In genomic region chr3:51778738-51779592, GRCm38 (mm10) we compare ENCODE assay signal across 8 mouse cellular contexts.
DNase-seq lines count a peak whose midpoint lies in the region; ATAC-seq and TF ChIP-seq lines count a peak whose summit lies in the region.
"Had no signal": no experiment of that assay in that cellular context is flagged by ENCODE, and none has a peak within 500 bp of the region (broad histone marks: within the 10 kb centered on the region; RNA-seq: fewer than 3 reads in every experiment).

No protein-coding gene starts in this region.

- no peak overlapping the region for H3K4me2 ChIP-seq in forebrain, embryonic 16.5 days (ENCODE audit: low read length)
- H3K4me2 ChIP-seq in intestine, embryonic 14.5 days (ENCODE audit: low read length): 0 out of 2 replicates have a peak overlapping the region, but pooled peaks have one; percentile 13
- peak overlapping the region; percentile 0; the same call in 1 of the 2 replicates for H3K4me2 ChIP-seq in midbrain, embryonic 14.5 days (ENCODE audit: low read length)
- H3K4me2 ChIP-seq: liver, embryonic 15.5 days had no signal

- peak overlapping the region; percentile 7; the same call in 1 of the 2 replicates for H3K9ac ChIP-seq in forebrain, embryonic 16.5 days (replicated peaks; ENCODE audit: low read depth, low read length)
- no peak overlapping the region for H3K9ac ChIP-seq in intestine, embryonic 14.5 days (ENCODE audit: low read length)
- H3K9ac ChIP-seq in midbrain, embryonic 14.5 days (replicated peaks; ENCODE audit: low read length): peak overlapping the region; percentile 32
- H3K9ac ChIP-seq: liver, embryonic 15.5 days had no signal

- H3K36me3 ChIP-seq in forebrain, embryonic 16.5 days (ENCODE audit: control insufficient read depth, insufficient read depth): no peaks in the 10 kb centered on the region
- no peaks in the 10 kb centered on the region for H3K36me3 ChIP-seq in intestine, embryonic 14.5 days (ENCODE audit: control insufficient read depth, insufficient read depth, low read length)
- H3K36me3 ChIP-seq in midbrain, embryonic 14.5 days (ENCODE audit: control insufficient read depth, insufficient read depth, low read length): no peaks in the 10 kb centered on the region
- H3K36me3 ChIP-seq: liver, embryonic 15.5 days had no signal

- 20% methylated on average over 16 of the region's 16 CpGs for WGBS in forebrain, embryonic 16.5 days
- WGBS in intestine, embryonic 14.5 days: 17% methylated on average over 16 of the region's 16 CpGs
- 18% methylated on average over 16 of the region's 16 CpGs for WGBS in midbrain, embryonic 14.5 days

- H3K27me3 ChIP-seq in forebrain, embryonic 16.5 days (replicated peaks; ENCODE audit: control insufficient read depth, insufficient read depth, low read length): no peaks in the 10 kb centered on the region
- no peaks in the 10 kb centered on the region for H3K27me3 ChIP-seq in intestine, embryonic 14.5 days (replicated peaks; ENCODE audit: control insufficient read depth, insufficient read depth, low read length)
- H3K27me3 ChIP-seq in midbrain, embryonic 14.5 days (ENCODE audit: control insufficient read depth, insufficient read depth, low read length): no peaks in the 10 kb centered on the region
- H3K27me3 ChIP-seq: liver, embryonic 15.5 days had no signal

- no peak overlapping the region for H3K4me3 ChIP-seq in bone marrow macrophage, adult 2 months (ENCODE audit: insufficient read depth, low read length)
- H3K4me3 ChIP-seq in forebrain, embryonic 16.5 days (replicated peaks; ENCODE audit: low read length): no peak overlapping the region
- H3K4me3 ChIP-seq in intestine, embryonic 14.5 days (ENCODE audit: low read depth, low read length): no peak overlapping the region
- no peak overlapping the region for H3K4me3 ChIP-seq in midbrain, embryonic 14.5 days (replicated peaks; ENCODE audit: low read depth, low read length)
- H3K4me3 ChIP-seq: liver, embryonic 15.5 days had no signal

- no peak for TF ChIP-seq CTCF in bone marrow macrophage, adult 2 months (IDR thresholded peaks at IDR 0.05; ENCODE audit: low read depth, low read length)

- ATAC-seq in forebrain, embryonic 16.5 days: peak; percentile 69
- peak; percentile 65; the same call in 1 of the 2 replicates for ATAC-seq in intestine, embryonic 14.5 days (replicated peaks; ENCODE audit: low FRiP score, low TSS enrichment, low read depth)
- peak; percentile 83 for ATAC-seq in midbrain, embryonic 14.5 days (ENCODE audit: low FRiP score, low TSS enrichment)

- peak overlapping the region; percentile 63 for H3K27ac ChIP-seq in bone marrow macrophage, adult 2 months (ENCODE audit: insufficient read depth, low read depth, low read length)
- H3K27ac ChIP-seq in forebrain, embryonic 16.5 days (ENCODE audit: low read length): peak overlapping the region; percentile 56
- peak overlapping the region; percentile 27; the same call in 1 of the 2 replicates for H3K27ac ChIP-seq in intestine, embryonic 14.5 days (ENCODE audit: low read depth)
- H3K27ac ChIP-seq in midbrain, embryonic 14.5 days (replicated peaks; ENCODE audit: low read depth, low read length): peak overlapping the region; percentile 90
- H3K27ac ChIP-seq: liver, embryonic 15.5 days had no signal

- H3K4me1 ChIP-seq in bone marrow macrophage, adult 2 months (ENCODE audit: control insufficient read depth, insufficient read depth, low read length): peaks cover 36% of the 10 kb centered on the region
- H3K4me1 ChIP-seq in forebrain, embryonic 16.5 days (replicated peaks; ENCODE audit: control insufficient read depth, insufficient read depth, low read length): peaks cover 13% of the 10 kb centered on the region
- peaks cover 17% of the 10 kb centered on the region for H3K4me1 ChIP-seq in intestine, embryonic 14.5 days (replicated peaks; ENCODE audit: control insufficient read depth, insufficient read depth, low read length)
- H3K4me1 ChIP-seq in midbrain, embryonic 14.5 days (ENCODE audit: control insufficient read depth, insufficient read depth, low read length): peaks cover 19% of the 10 kb centered on the region
- H3K4me1 ChIP-seq: liver, embryonic 15.5 days had no signal

- TF ChIP-seq POLR2A in bone marrow macrophage, adult 2 months (IDR thresholded peaks at IDR 0.05; ENCODE audit: borderline replicate concordance, low read depth, low read length): no peak

- peak; percentile 55 to 58 for DNase-seq in cerebellum, adult 18-20 months
- DNase-seq in intestine, embryonic 14.5 days (ENCODE audit: low spot score): peak; percentile 61
- DNase-seq in midbrain, embryonic 14.5 days: peak; percentile 73
- DNase-seq in urinary bladder, postnatal 14 days (ENCODE audit: low spot score): no peak
- no peak for DNase-seq in frontal cortex, adult 2 months (ENCODE audit: extremely low spot score in 1 of 2, low spot score in 1 of 2)

- no peaks in the 10 kb centered on the region for H3K9me3 ChIP-seq in forebrain, embryonic 16.5 days (ENCODE audit: control insufficient read depth, low read length)
- H3K9me3 ChIP-seq in intestine, embryonic 14.5 days (ENCODE audit: control insufficient read depth, low read length): no peaks in the 10 kb centered on the region
- no peaks in the 10 kb centered on the region for H3K9me3 ChIP-seq in midbrain, embryonic 14.5 days (ENCODE audit: control insufficient read depth, low read length)
- H3K9me3 ChIP-seq: liver, embryonic 15.5 days had no signal

Comparison
In these comparisons a context has a peak if more than half of its experiments do, and no peak if none do; other contexts are left out.
1. H3K27ac ChIP-seq: peak in every context shown above with its lines; median percentile 90 in midbrain, embryonic 14.5 days; 63 in bone marrow macrophage, adult 2 months; 56 in forebrain, embryonic 16.5 days; 27 in intestine, embryonic 14.5 days.
2. DNase-seq: peak in cerebellum, adult 18-20 months (2 of 2), intestine, embryonic 14.5 days (single experiment) and midbrain, embryonic 14.5 days (single experiment); none in urinary bladder, postnatal 14 days (single experiment) and frontal cortex, adult 2 months (0 of 2).
3. Peak in every context shown above with its lines, with median percentiles within 50 percentile points of each other: ATAC-seq.